Mouse (Mus musculus) midbrain, embryonic 16.5 days (tissue): ENCODE results near the gene Tstd1. TPM values are rescaled to one million over a fixed set of nuclear protein-coding genes. Genes with fewer than 3 reads are reported as not detected.

Experiments
- ATAC-seq: fragments of 200-750 bp; cut with Nextera tagmentation; 2 replicates; pipeline ENCODE4 v1.8.0; 2017; ENCODE audit warnings: moderate TSS enrichment
- H3K27ac ChIP-seq: fragments of 300-500 bp; sonication (generic); 2 replicates; pipeline ENCODE4 v1.5.1; 2014; ENCODE audit warnings: mild to moderate bottlenecking, low read length, mixed read lengths
- H3K27me3 ChIP-seq: fragments of 300-500 bp; sonication (generic); 2 replicates; pipeline ENCODE4 v1.6.1; 2014; ENCODE audit warnings: low read depth, low read length, mixed read lengths; ENCODE audit not compliant: control insufficient read depth, insufficient read depth
- H3K36me3 ChIP-seq: fragments of 300-500 bp; sonication (generic); 2 replicates; pipeline ENCODE4 v1.6.1; 2014; ENCODE audit warnings: mild to moderate bottlenecking, low read length, moderate library complexity, mixed read lengths; ENCODE audit not compliant: control insufficient read depth, insufficient read depth
- H3K4me1 ChIP-seq: fragments of 300-500 bp; sonication (generic); 2 replicates; pipeline ENCODE4 v1.6.1; 2014; ENCODE audit warnings: mild to moderate bottlenecking, low read length, mixed read lengths; ENCODE audit not compliant: control insufficient read depth, insufficient read depth
- H3K4me2 ChIP-seq: fragments of 300-500 bp; sonication (generic); 2 replicates; pipeline ENCODE4 v1.6.1; 2014; ENCODE audit warnings: mild to moderate bottlenecking, low read length, mixed read lengths
- H3K4me3 ChIP-seq: fragments of 300-500 bp; sonication (generic); 2 replicates; pipeline ENCODE4 v1.5.1; 2014; ENCODE audit warnings: low read depth, mild to moderate bottlenecking, low read length, moderate library complexity, mixed read lengths
- H3K9ac ChIP-seq: fragments of 300-500 bp; sonication (generic); 2 replicates; pipeline ENCODE4 v1.6.1; 2014; ENCODE audit warnings: low read depth, low read length, mixed read lengths
- H3K9me3 ChIP-seq: fragments of 300-500 bp; sonication (generic); replicated peaks from 2 replicates; pipeline ENCODE4 v1.6.1; 2014; ENCODE audit warnings: mild to moderate bottlenecking, low read length, mixed read lengths; ENCODE audit not compliant: control insufficient read depth, poor library complexity, severe bottlenecking
- WGBS: fragments of 180-500 bp; shearing (Covaris S2); extraction: QIAGEN DNeasy Blood & Tissue Kit; methylation state at CpG from one replicate; pipeline ENCODE4 v1.1.7; 2014; 5-methylcytosine and 5-hydroxymethylcytosine counted together
- polyA plus RNA-seq: library from polyadenylated mRNA; unstranded; fragments of >200 nt; fragmentation: Nextera tagmentation; extraction: Ambion mirVana; gene quantifications from 2 replicates; pipeline ENCODE4 v1.2.1, GENCODE M21; 2015

Gene Tstd1
- polyA plus RNA-seq, 1 experiment from 2014 or later = 6.2 TPM

GRCm38 (mm10) chr1:171442413-171442760 is 23.7 kb downstream of the Tstd1 start:
- no peak for ATAC-seq
- H3K27ac ChIP-seq = no peak overlapping the region
- H3K9ac ChIP-seq = no peak overlapping the region
- 0 out of 2 replicates have a peak, but pooled peaks cover under 1% of the 10 kb centered on the region for H3K4me1 ChIP-seq
- no peaks in the 10 kb centered on the region for H3K9me3 ChIP-seq
- no peak overlapping the region for H3K4me2 ChIP-seq
- no peaks in the 10 kb centered on the region for H3K36me3 ChIP-seq
- WGBS = 49% methylated on average over 8 of the region's 8 CpGs
- no peak overlapping the region for H3K4me3 ChIP-seq
- H3K27me3 ChIP-seq = peaks cover 20% of the 10 kb centered on the region

GRCm38 (mm10) chr1:171445050-171445449 is 26.4 kb downstream of the Tstd1 start:
- H3K36me3 ChIP-seq = no peaks in the 10 kb centered on the region
- no peaks in the 10 kb centered on the region for H3K9me3 ChIP-seq
- ATAC-seq = no peak
- no peak overlapping the region for H3K27ac ChIP-seq
- WGBS = 90% methylated on average over 5 of the region's 5 CpGs
- H3K4me2 ChIP-seq = no peak overlapping the region
- no peaks in the 10 kb centered on the region for H3K4me1 ChIP-seq
- no peak overlapping the region for H3K9ac ChIP-seq
- H3K4me3 ChIP-seq = no peak overlapping the region
- H3K27me3 ChIP-seq = peaks cover under 1% of the 10 kb centered on the region; the same call in 1 of the 2 replicates

GRCm38 (mm10) chr1:171446854-171447253 is 28.2 kb downstream of the Tstd1 start:
- H3K4me2 ChIP-seq = no peak overlapping the region
- ATAC-seq = no peak
- H3K27ac ChIP-seq = no peak overlapping the region
- no peak overlapping the region for H3K9ac ChIP-seq
- no peaks in the 10 kb centered on the region for H3K36me3 ChIP-seq
- no peaks in the 10 kb centered on the region for H3K9me3 ChIP-seq
- no peaks in the 10 kb centered on the region for H3K27me3 ChIP-seq
- WGBS = 78% methylated on average over 7 of the region's 7 CpGs
- H3K4me1 ChIP-seq = no peaks in the 10 kb centered on the region
- no peak overlapping the region for H3K4me3 ChIP-seq

- Histone ChIP-seq H3K9me3 (no peaks in the 10 kb centered on the region), H3K27ac (no peak overlapping the region), H3K36me3 (no peaks in the 10 kb centered on the region), H3K4me3 (no peak overlapping the region), H3K27me3 (no peaks in the 10 kb centered on the region), H3K4me2 (no peak overlapping the region), H3K9ac (no peak overlapping the region), H3K4me1 (no peaks in the 10 kb centered on the region)
- ATAC-seq = no peak
- WGBS = 78% methylated on average over 10 of the region's 10 CpGs
Measured at GRCm38 (mm10) chr1:171447692-171448091, 29.0 kb downstream of the Tstd1 start.

- Histone ChIP-seq H3K27ac (no peak overlapping the region), H3K4me2 (no peak overlapping the region), H3K4me1 (no peaks in the 10 kb centered on the region), H3K9me3 (no peaks in the 10 kb centered on the region), H3K9ac (no peak overlapping the region), H3K27me3 (no peaks in the 10 kb centered on the region), H3K4me3 (no peak overlapping the region), H3K36me3 (no peaks in the 10 kb centered on the region)
- WGBS = 87% methylated on average over 11 of the region's 11 CpGs
- no peak for ATAC-seq
Measured at GRCm38 (mm10) chr1:171450062-171450461, 31.4 kb downstream of the Tstd1 start.

GRCm38 (mm10) chr1:171451001-171451400 is 32.3 kb downstream of the Tstd1 start:
- Histone ChIP-seq H3K36me3 (no peaks in the 10 kb centered on the region), H3K4me1 (no peaks in the 10 kb centered on the region), H3K9ac (no peak overlapping the region), H3K4me3 (no peak overlapping the region), H3K27me3 (no peaks in the 10 kb centered on the region), H3K4me2 (no peak overlapping the region), H3K27ac (no peak overlapping the region), H3K9me3 (no peaks in the 10 kb centered on the region)
- WGBS = 88% methylated on average over 10 of the region's 10 CpGs
- ATAC-seq = no peak

GRCm38 (mm10) chr1:171452522-171452921 is 33.9 kb downstream of the Tstd1 start:
- H3K4me2 ChIP-seq = no peak overlapping the region
- no peaks in the 10 kb centered on the region for H3K36me3 ChIP-seq
- H3K4me3 ChIP-seq = no peak overlapping the region
- no peak for ATAC-seq
- H3K27ac ChIP-seq = no peak overlapping the region
- H3K9me3 ChIP-seq = no peaks in the 10 kb centered on the region
- no peaks in the 10 kb centered on the region for H3K27me3 ChIP-seq
- no peaks in the 10 kb centered on the region for H3K4me1 ChIP-seq
- no peak overlapping the region for H3K9ac ChIP-seq
- WGBS = 77% methylated on average over 5 of the region's 5 CpGs

GRCm38 (mm10) chr1:171452923-171453322 is 34.3 kb downstream of the Tstd1 start:
- no peaks in the 10 kb centered on the region for H3K36me3 ChIP-seq
- ATAC-seq = no peak
- H3K27me3 ChIP-seq = no peaks in the 10 kb centered on the region
- H3K27ac ChIP-seq = no peak overlapping the region
- no peak overlapping the region for H3K4me2 ChIP-seq
- WGBS = 91% methylated on average over 5 of the region's 5 CpGs
- no peak overlapping the region for H3K9ac ChIP-seq
- no peak overlapping the region for H3K4me3 ChIP-seq
- H3K9me3 ChIP-seq = no peaks in the 10 kb centered on the region
- no peaks in the 10 kb centered on the region for H3K4me1 ChIP-seq

GRCm38 (mm10) chr1:171454926-171455325 is 36.3 kb downstream of the Tstd1 start:
- no peak overlapping the region for H3K9ac ChIP-seq
- 86% methylated on average over 6 of the region's 6 CpGs for WGBS
- no peak overlapping the region for H3K27ac ChIP-seq
- 0 out of 2 replicates have a peak, but pooled peaks cover 2% of the 10 kb centered on the region for H3K4me1 ChIP-seq
- no peaks in the 10 kb centered on the region for H3K27me3 ChIP-seq
- H3K4me3 ChIP-seq = no peak overlapping the region
- ATAC-seq = no peak
- no peak overlapping the region for H3K4me2 ChIP-seq
- H3K9me3 ChIP-seq = no peaks in the 10 kb centered on the region
- no peaks in the 10 kb centered on the region for H3K36me3 ChIP-seq

- Histone ChIP-seq H3K9me3 (no peaks in the 10 kb centered on the region), H3K36me3 (no peaks in the 10 kb centered on the region), H3K4me3 (no peak overlapping the region), H3K4me2 (no peak overlapping the region), H3K27ac (no peak overlapping the region), H3K27me3 (no peaks in the 10 kb centered on the region), H3K9ac (no peak overlapping the region), H3K4me1 (peaks cover 4% of the 10 kb centered on the region; the same call in 1 of the 2 replicates)
- ATAC-seq = no peak
- 97% methylated on average over 1 of the region's 1 CpGs for WGBS
Measured at GRCm38 (mm10) chr1:171457568-171457967, 38.9 kb downstream of the Tstd1 start.
